Mouse (Mus musculus) neural tube, embryonic 12.5 days (tissue): ENCODE results near the gene Cdk13. TPM values are rescaled to one million over a fixed set of nuclear protein-coding genes. Genes with fewer than 3 reads are reported as not detected.
A peak's percentile ranks its signal among the peaks of the same experiment; 100 is the strongest.

ENCODE experiments used
- ATAC-seq: fragments of 200-750 bp; cut with Nextera tagmentation; 2 replicates; pipeline ENCODE4 v1.8.0; 2017; ENCODE audit warnings: low read depth, mild to moderate bottlenecking, moderate TSS enrichment, moderate library complexity; ENCODE audit not compliant: low FRiP score
- H3K27ac ChIP-seq: fragments of 300-500 bp; sonication (generic); 2 replicates; pipeline ENCODE4 v1.5.1; 2016
- H3K27me3 ChIP-seq: fragments of 300-500 bp; sonication (generic); replicated peaks from 2 replicates; pipeline ENCODE4 v1.6.1; 2016; ENCODE audit warnings: mild to moderate bottlenecking
- H3K36me3 ChIP-seq: fragments of 300-500 bp; sonication (generic); 2 replicates; pipeline ENCODE4 v1.6.1; 2016; ENCODE audit warnings: mild to moderate bottlenecking
- H3K4me1 ChIP-seq: fragments of 300-500 bp; sonication (generic); 2 replicates; pipeline ENCODE4 v1.6.1; 2016
- H3K4me2 ChIP-seq: fragments of 300-500 bp; sonication (generic); replicated peaks from 2 replicates; pipeline ENCODE4 v1.6.1; 2016; ENCODE audit warnings: mild to moderate bottlenecking
- H3K4me3 ChIP-seq: fragments of 300-500 bp; sonication (generic); 2 replicates; pipeline ENCODE4 v1.5.1; 2016
- H3K9ac ChIP-seq: fragments of 300-500 bp; sonication (generic); 2 replicates; pipeline ENCODE4 v1.6.1; 2016; ENCODE audit warnings: mild to moderate bottlenecking
- H3K9me3 ChIP-seq: fragments of 300-500 bp; sonication (generic); 2 replicates; pipeline ENCODE4 v1.6.1; 2016; ENCODE audit warnings: mild to moderate bottlenecking
- WGBS: fragments of 180-500 bp; shearing (Covaris S2); methylation state at CpG from one replicate; pipeline ENCODE4 v1.1.7; 2016; 5-methylcytosine and 5-hydroxymethylcytosine counted together
- polyA plus RNA-seq: library from polyadenylated mRNA; unstranded; fragments of >200 nt; fragmentation: Nextera tagmentation; extraction: Ambion mirVana; gene quantifications from 2 replicates; pipeline ENCODE4 v1.2.1, GENCODE M21; 2016

Cdk13 gene
- polyA plus RNA-seq, 1 experiment from 2014 or later = 20.6 TPM

DNA sequence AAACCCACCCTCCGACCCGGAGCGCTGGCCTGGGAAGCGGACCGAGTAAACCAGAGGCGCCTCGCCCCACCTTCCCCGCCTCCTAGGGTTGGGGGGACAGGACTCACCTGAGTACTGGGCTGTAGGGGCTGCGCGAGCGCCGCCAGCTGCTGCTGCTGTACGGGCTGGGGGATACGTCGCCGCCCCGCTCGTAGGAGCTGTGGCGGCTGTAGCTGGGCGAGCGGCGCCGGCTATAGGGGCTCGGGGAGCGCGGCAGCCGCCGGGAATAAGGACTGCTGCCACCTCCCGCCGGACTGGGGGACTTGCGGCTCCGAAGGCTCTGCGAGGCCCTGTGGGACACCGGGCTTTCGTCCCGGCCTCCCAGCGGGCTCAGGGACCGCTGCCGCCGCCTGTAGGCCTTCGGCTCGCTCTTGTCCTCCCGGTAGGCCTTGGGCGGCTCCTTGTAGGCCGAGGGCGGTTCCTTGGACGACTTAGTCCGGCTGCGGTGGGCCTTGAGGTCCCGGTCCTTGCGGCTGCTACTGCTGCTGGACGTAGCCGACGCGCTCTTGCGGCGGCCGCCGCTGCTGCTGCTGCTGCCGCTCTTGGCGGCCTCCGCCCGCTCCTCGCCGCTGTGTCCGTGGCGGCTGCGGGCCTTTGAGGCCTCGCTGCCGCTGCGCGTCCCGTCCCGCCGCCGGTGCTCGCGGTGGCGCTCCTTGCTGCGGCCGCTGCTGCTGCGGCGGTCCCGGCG, 1.4 kb downstream of the Cdk13 start:
- peak; percentile 52 for ATAC-seq
- peak overlapping the region; percentile 100 for H3K4me3 ChIP-seq
- WGBS = under 1% methylated on average over 83 of the region's 85 CpGs
- peaks cover 6% of the 10 kb centered on the region for H3K4me1 ChIP-seq
- H3K27me3 ChIP-seq = no peaks in the 10 kb centered on the region
- H3K9me3 ChIP-seq = no peaks in the 10 kb centered on the region
- peak overlapping the region; percentile 96 for H3K27ac ChIP-seq
- H3K36me3 ChIP-seq = no peaks in the 10 kb centered on the region
- peak overlapping the region; percentile 93 for H3K4me2 ChIP-seq
- peak overlapping the region; percentile 99 for H3K9ac ChIP-seq

DNA sequence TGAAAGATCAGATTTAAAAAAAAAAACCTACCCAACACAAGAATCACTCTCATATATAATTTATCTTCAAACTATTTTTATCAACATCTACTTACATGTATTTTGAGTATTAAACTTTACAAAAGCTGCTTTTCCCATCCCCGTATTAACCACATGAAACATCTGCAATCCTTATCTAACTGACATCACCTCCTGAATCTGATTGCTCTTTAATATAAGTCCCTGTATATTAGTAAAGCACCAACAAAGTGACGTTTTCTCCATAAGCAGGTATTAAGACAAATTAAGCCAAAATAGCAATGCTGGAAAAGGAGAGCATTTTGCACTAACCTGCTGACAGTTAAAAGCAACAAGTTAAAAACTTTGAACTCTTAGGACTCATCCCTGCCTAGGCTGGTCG, 2.0 kb downstream of the Cdk13 start:
- H3K4me2 ChIP-seq = peak overlapping the region; percentile 93
- H3K4me1 ChIP-seq = peaks cover 6% of the 10 kb centered on the region
- peak overlapping the region; percentile 100 for H3K4me3 ChIP-seq
- H3K9ac ChIP-seq = peak overlapping the region; percentile 99
- H3K9me3 ChIP-seq = no peaks in the 10 kb centered on the region
- H3K27ac ChIP-seq = peak overlapping the region; percentile 96; the same call in 1 of the 2 replicates
- H3K36me3 ChIP-seq = no peaks in the 10 kb centered on the region
- no peaks in the 10 kb centered on the region for H3K27me3 ChIP-seq
- 9% methylated on average over 3 of the region's 3 CpGs for WGBS
- ATAC-seq = no peak

GRCm38 (mm10) chr13:17799735-17800134, 5.2 kb downstream of the Cdk13 start:
- no peaks in the 10 kb centered on the region for H3K9me3 ChIP-seq
- H3K4me1 ChIP-seq = peaks cover 6% of the 10 kb centered on the region
- no peaks in the 10 kb centered on the region for H3K36me3 ChIP-seq
- H3K4me2 ChIP-seq = no peak overlapping the region
- no peak overlapping the region for H3K9ac ChIP-seq
- H3K27me3 ChIP-seq = no peaks in the 10 kb centered on the region
- ATAC-seq = no peak
- no peak overlapping the region for H3K4me3 ChIP-seq
- WGBS = 90% methylated on average over 2 of the region's 2 CpGs
- no peak overlapping the region for H3K27ac ChIP-seq

- ATAC-seq = no peak
Observed at GRCm38 (mm10) chr13:17795757-17796456, 9.0 kb downstream of the Cdk13 start.

GRCm38 (mm10) chr13:17783643-17784042, 21.3 kb downstream of the Cdk13 start:
- H3K9ac ChIP-seq = no peak overlapping the region
- WGBS = 93% methylated on average over 5 of the region's 5 CpGs

More at GRCm38 (mm10) chr13:17795757-17796456, 9.0 kb downstream of the Cdk13 start:
- Histone ChIP-seq H3K4me2 (no peak overlapping the region), H3K9me3 (no peaks in the 10 kb centered on the region), H3K36me3 (no peaks in the 10 kb centered on the region), H3K27me3 (no peaks in the 10 kb centered on the region), H3K27ac (no peak overlapping the region), H3K4me3 (no peak overlapping the region), H3K9ac (no peak overlapping the region), H3K4me1 (no peaks in the 10 kb centered on the region)
- 82% methylated on average over 3 of the region's 3 CpGs for WGBS

GRCm38 (mm10) chr13:17779923-17780322, 25.0 kb downstream of the Cdk13 start:
- no peaks in the 10 kb centered on the region for H3K27me3 ChIP-seq
- ATAC-seq = no peak
- no peak overlapping the region for H3K4me3 ChIP-seq
- no peak overlapping the region for H3K27ac ChIP-seq
- no peak overlapping the region for H3K4me2 ChIP-seq
- H3K9ac ChIP-seq = no peak overlapping the region
- no peaks in the 10 kb centered on the region for H3K4me1 ChIP-seq
- 90% methylated on average over 2 of the region's 2 CpGs for WGBS
- H3K36me3 ChIP-seq = peaks cover 5% of the 10 kb centered on the region; the same call in 1 of the 2 replicates
- H3K9me3 ChIP-seq = no peaks in the 10 kb centered on the region

More at GRCm38 (mm10) chr13:17783643-17784042, 21.3 kb downstream of the Cdk13 start:
- H3K27ac ChIP-seq = no peak overlapping the region
- H3K9me3 ChIP-seq = no peaks in the 10 kb centered on the region
- no peak overlapping the region for H3K4me3 ChIP-seq
- H3K4me1 ChIP-seq = no peaks in the 10 kb centered on the region
- no peak overlapping the region for H3K4me2 ChIP-seq
- H3K27me3 ChIP-seq = no peaks in the 10 kb centered on the region
- H3K36me3 ChIP-seq = no peaks in the 10 kb centered on the region
- no peak for ATAC-seq

GRCm38 (mm10) chr13:17776303-17776702, 28.6 kb downstream of the Cdk13 start:
- ATAC-seq = no peak
- H3K9me3 ChIP-seq = no peaks in the 10 kb centered on the region
- H3K9ac ChIP-seq = no peak overlapping the region
- no peak overlapping the region for H3K4me2 ChIP-seq
- no peak overlapping the region for H3K27ac ChIP-seq
- no peak overlapping the region for H3K4me3 ChIP-seq
- H3K27me3 ChIP-seq = no peaks in the 10 kb centered on the region
- no peaks in the 10 kb centered on the region for H3K4me1 ChIP-seq
- H3K36me3 ChIP-seq = peaks cover 14% of the 10 kb centered on the region
- WGBS = 87% methylated on average over 1 of the region's 1 CpGs

- Histone ChIP-seq H3K9me3 (no peaks in the 10 kb centered on the region), H3K9ac (no peak overlapping the region), H3K27me3 (no peaks in the 10 kb centered on the region), H3K4me1 (no peaks in the 10 kb centered on the region), H3K4me2 (no peak overlapping the region), H3K36me3 (peaks cover 14% of the 10 kb centered on the region), H3K27ac (no peak overlapping the region), H3K4me3 (no peak overlapping the region)
- no peak for ATAC-seq
Observed at GRCm38 (mm10) chr13:17775364-17775763, 29.5 kb downstream of the Cdk13 start.

- H3K27me3 ChIP-seq = no peaks in the 10 kb centered on the region
- H3K4me3 ChIP-seq = no peak overlapping the region
- ATAC-seq = no peak
- no peaks in the 10 kb centered on the region for H3K4me1 ChIP-seq
- no peak overlapping the region for H3K9ac ChIP-seq
- H3K9me3 ChIP-seq = no peaks in the 10 kb centered on the region
- peaks cover 11% of the 10 kb centered on the region for H3K36me3 ChIP-seq
- H3K4me2 ChIP-seq = no peak overlapping the region
- H3K27ac ChIP-seq = no peak overlapping the region
Observed at GRCm38 (mm10) chr13:17773112-17773511, 31.8 kb downstream of the Cdk13 start.

GRCm38 (mm10) chr13:17772574-17772973, 32.3 kb downstream of the Cdk13 start:
- Histone ChIP-seq H3K9me3 (no peaks in the 10 kb centered on the region), H3K36me3 (peaks cover 9% of the 10 kb centered on the region), H3K4me2 (no peak overlapping the region), H3K27me3 (no peaks in the 10 kb centered on the region), H3K4me1 (no peaks in the 10 kb centered on the region), H3K9ac (no peak overlapping the region), H3K27ac (no peak overlapping the region), H3K4me3 (no peak overlapping the region)
- ATAC-seq = no peak
- WGBS = 84% methylated on average over 6 of the region's 6 CpGs

- Histone ChIP-seq H3K4me2 (no peak overlapping the region), H3K36me3 (peaks cover 8% of the 10 kb centered on the region; the same call in 1 of the 2 replicates), H3K4me3 (no peak overlapping the region), H3K9me3 (no peaks in the 10 kb centered on the region), H3K27me3 (no peaks in the 10 kb centered on the region), H3K9ac (no peak overlapping the region), H3K4me1 (no peaks in the 10 kb centered on the region), H3K27ac (no peak overlapping the region)
- no peak for ATAC-seq
- WGBS = 70% methylated on average over 1 of the region's 1 CpGs
Observed at GRCm38 (mm10) chr13:17762405-17762804, 42.5 kb downstream of the Cdk13 start.

GRCm38 (mm10) chr13:17754997-17755396, 49.9 kb downstream of the Cdk13 start:
- ATAC-seq = no peak
- H3K4me2 ChIP-seq = no peak overlapping the region
- 84% methylated on average over 4 of the region's 4 CpGs for WGBS

More at GRCm38 (mm10) chr13:17754997-17755396, 49.9 kb downstream of the Cdk13 start:
- Histone ChIP-seq H3K27me3 (no peaks in the 10 kb centered on the region), H3K4me1 (no peaks in the 10 kb centered on the region), H3K4me3 (no peak overlapping the region), H3K27ac (no peak overlapping the region), H3K9me3 (no peaks in the 10 kb centered on the region), H3K9ac (no peak overlapping the region), H3K36me3 (peaks cover 10% of the 10 kb centered on the region)
